Mouse (Mus musculus) c-Kit-positive CD71-positive TER-119-positive erythroid progenitor cells, embryonic 14.5 days (primary cell): Measurements from ENCODE around the gene 4933406M09Rik.

Experiments
- DNase-seq: peaks from one replicate; pipeline ENCODE4 v3.0.0-alpha.2; 2013; ENCODE audit warnings: low spot score

4933406M09Rik gene

GRCm38 (mm10) chr1:134381051-134381450 is 4.7 kb upstream of the 4933406M09Rik start:
- DNase-seq = no peak

GRCm38 (mm10) chr1:134381795-134382625 is 3.7 kb upstream of the 4933406M09Rik start:
- DNase-seq = no peak

GRCm38 (mm10) chr1:134384581-134384980 is 1.2 kb upstream of the 4933406M09Rik start:
- DNase-seq = no peak

- DNase-seq = no peak
Measured at GRCm38 (mm10) chr1:134385176-134385575, 564 bp upstream of the 4933406M09Rik start.

- no peak for DNase-seq
Measured at GRCm38 (mm10) chr1:134393827-134394226, 8.1 kb downstream of the 4933406M09Rik start.

- DNase-seq = no peak
Measured at GRCm38 (mm10) chr1:134398210-134398609, 12.5 kb downstream of the 4933406M09Rik start.

- DNase-seq = peak; percentile 60
Measured at GRCm38 (mm10) chr1:134399735-134400134, 14.0 kb downstream of the 4933406M09Rik start.

GRCm38 (mm10) chr1:134405509-134406413 is 20.0 kb downstream of the 4933406M09Rik start, which contains the start of gene Cyb5r1:
Cyb5r1 (plus strand) TSS chr1:134405559.
- DNase-seq = no peak

- no peak for DNase-seq
Measured at GRCm38 (mm10) chr1:134406414-134406771, 20.7 kb downstream of the 4933406M09Rik start.

GRCm38 (mm10) chr1:134408080-134408479 is 22.3 kb downstream of the 4933406M09Rik start:
- DNase-seq = no peak

- no peak for DNase-seq
Measured at GRCm38 (mm10) chr1:134411706-134412629, 26.2 kb downstream of the 4933406M09Rik start.

- DNase-seq = no peak
Measured at GRCm38 (mm10) chr1:134414038-134414437, 28.3 kb downstream of the 4933406M09Rik start.

GRCm38 (mm10) chr1:134414501-134415167 is 28.9 kb downstream of the 4933406M09Rik start:
- no peak for DNase-seq

GRCm38 (mm10) chr1:134415168-134415831 is 29.6 kb downstream of the 4933406M09Rik start, which contains the start of gene Adipor1:
Adipor1 (plus strand) TSS chr1:134415378.
- peak; percentile 95 for DNase-seq

GRCm38 (mm10) chr1:134418414-134418975 is 32.8 kb downstream of the 4933406M09Rik start:
- DNase-seq = no peak

- no peak for DNase-seq
Measured at GRCm38 (mm10) chr1:134419176-134419575, 33.4 kb downstream of the 4933406M09Rik start.

- no peak for DNase-seq
Measured at GRCm38 (mm10) chr1:134419751-134420458, 34.2 kb downstream of the 4933406M09Rik start.

GRCm38 (mm10) chr1:134423911-134424310 is 38.2 kb downstream of the 4933406M09Rik start:
- no peak for DNase-seq

- DNase-seq = peak; percentile 95
Measured at GRCm38 (mm10) chr1:134426289-134426688, 40.5 kb downstream of the 4933406M09Rik start.
